Mouse (Mus musculus) heart, embryonic 11.5 days (tissue): ENCODE results near the gene Tm9sf1. TPM values are rescaled to one million over a fixed set of nuclear protein-coding genes. Genes with fewer than 3 reads are reported as not detected.

ENCODE experiments used
- ATAC-seq: fragments of 200-750 bp; cut with Nextera tagmentation; replicated peaks from 2 replicates; pipeline ENCODE4 v1.8.0; 2017; ENCODE audit warnings: moderate library complexity; ENCODE audit not compliant: insufficient number of reproducible peaks, low FRiP score, low TSS enrichment
- H3K27ac ChIP-seq: fragments of 300-500 bp; sonication (generic); 2 replicates; pipeline ENCODE4 v1.5.1; 2014; ENCODE audit warnings: mild to moderate bottlenecking, low read depth, low read length
- H3K27me3 ChIP-seq: fragments of 300-500 bp; sonication (generic); 2 replicates; pipeline ENCODE4 v1.6.1; 2014; ENCODE audit warnings: mild to moderate bottlenecking, low read length, mixed read lengths; ENCODE audit not compliant: control insufficient read depth, insufficient read depth
- H3K36me3 ChIP-seq: fragments of 300-500 bp; sonication (generic); 2 replicates; pipeline ENCODE4 v1.6.1; 2014; ENCODE audit warnings: mild to moderate bottlenecking, low read length, moderate library complexity, mixed read lengths; ENCODE audit not compliant: control insufficient read depth, insufficient read depth
- H3K4me1 ChIP-seq: fragments of 300-500 bp; sonication (generic); 2 replicates; pipeline ENCODE4 v1.6.1; 2014; ENCODE audit warnings: low read length; ENCODE audit not compliant: control insufficient read depth, insufficient read depth
- H3K4me2 ChIP-seq: fragments of 300-500 bp; sonication (generic); 2 replicates; pipeline ENCODE4 v1.6.1; 2014; ENCODE audit warnings: mild to moderate bottlenecking, moderate library complexity
- H3K4me3 ChIP-seq: fragments of 300-500 bp; sonication (generic); 2 replicates; pipeline ENCODE4 v1.5.1; 2014; ENCODE audit warnings: low read depth, low read length
- H3K9ac ChIP-seq: fragments of 300-500 bp; sonication (generic); 2 replicates; pipeline ENCODE4 v1.6.1; 2014; ENCODE audit warnings: mild to moderate bottlenecking, low read depth, low read length, moderate library complexity
- H3K9me3 ChIP-seq: fragments of 300-500 bp; sonication (generic); replicated peaks from 2 replicates; pipeline ENCODE4 v1.6.1; 2016; ENCODE audit warnings: low read length; ENCODE audit not compliant: control insufficient read depth
- WGBS: fragments of 180-500 bp; shearing (Covaris S2); extraction: QIAGEN DNeasy Blood & Tissue Kit; methylation state at CpG from one replicate; pipeline ENCODE4 v1.1.7; 2014; ENCODE audit not compliant: insufficient replicate concordance; 5-methylcytosine and 5-hydroxymethylcytosine counted together
- polyA plus RNA-seq: library from polyadenylated mRNA; unstranded; fragments of >200 nt; fragmentation: Nextera tagmentation; extraction: Ambion mirVana; gene quantifications from 2 replicates; pipeline ENCODE4 v1.2.1, GENCODE M21; 2014

Gene Tm9sf1
- polyA plus RNA-seq, 1 experiment from 2014 or later = 78.7 TPM

- Histone ChIP-seq H3K9me3 (no peaks in the 10 kb centered on the region), H3K9ac (peak overlapping the region; percentile 88), H3K27ac (peak overlapping the region; percentile 77), H3K27me3 (no peaks in the 10 kb centered on the region), H3K4me2 (peak overlapping the region; percentile 96), H3K4me1 (peaks cover 10% of the 10 kb centered on the region; the same call in 1 of the 2 replicates), H3K36me3 (peaks cover 8% of the 10 kb centered on the region), H3K4me3 (peak overlapping the region; percentile 89)
- 0% methylated on average over 12 of the region's 12 CpGs for WGBS
- ATAC-seq = peak; percentile 43; the same call in 1 of the 2 replicates
Observed at GRCm38 (mm10) chr14:55671486-55671832, 27.9 kb upstream of the Tm9sf1 start.

GRCm38 (mm10) chr14:55660636-55661035 lies 17.0 kb upstream of the Tm9sf1 start:
- H3K4me3 ChIP-seq = peak overlapping the region; percentile 79
- 65% methylated on average over 2 of the region's 2 CpGs for WGBS
- H3K36me3 ChIP-seq = peaks cover 17% of the 10 kb centered on the region
- no peak overlapping the region for H3K27ac ChIP-seq
- H3K27me3 ChIP-seq = no peaks in the 10 kb centered on the region
- H3K4me1 ChIP-seq = peaks cover 12% of the 10 kb centered on the region; the same call in 1 of the 2 replicates
- no peak overlapping the region for H3K9ac ChIP-seq
- no peak for ATAC-seq
- peak overlapping the region; percentile 72 for H3K4me2 ChIP-seq
- no peaks in the 10 kb centered on the region for H3K9me3 ChIP-seq

GRCm38 (mm10) chr14:55659960-55660573 lies 16.5 kb upstream of the Tm9sf1 start, which contains the start of gene Mdp1:
Gene Mdp1 (minus strand): TSS chr14:55660508.
- Histone ChIP-seq H3K4me3 (peak within 1 kb of the TSS; percentile 79), H3K27me3 (no peaks in the 10 kb centered on the region), H3K27ac (peak within 1 kb of the TSS; percentile 82), H3K4me2 (peak within 1 kb of the TSS; percentile 72), H3K9ac (peak within 1 kb of the TSS; percentile 92), H3K4me1 (peaks cover 12% of the 10 kb centered on the region; the same call in 1 of the 2 replicates), H3K36me3 (peaks cover 17% of the 10 kb centered on the region), H3K9me3 (no peaks in the 10 kb centered on the region)
- WGBS = under 1% methylated on average over 39 of the region's 39 CpGs
- peak; percentile 86 for ATAC-seq

- 86% methylated on average over 5 of the region's 5 CpGs for WGBS
- no peak overlapping the region for H3K27ac ChIP-seq
- H3K4me3 ChIP-seq = no peak overlapping the region
- no peaks in the 10 kb centered on the region for H3K9me3 ChIP-seq
- H3K27me3 ChIP-seq = no peaks in the 10 kb centered on the region
- no peak overlapping the region for H3K4me2 ChIP-seq
- no peak for ATAC-seq
- peaks cover 14% of the 10 kb centered on the region for H3K36me3 ChIP-seq
- no peak overlapping the region for H3K9ac ChIP-seq
- peaks cover 12% of the 10 kb centered on the region; the same call in 1 of the 2 replicates for H3K4me1 ChIP-seq
Observed at GRCm38 (mm10) chr14:55658011-55658410, 14.4 kb upstream of the Tm9sf1 start.

- no peak for ATAC-seq
- 51% methylated on average over 3 of the region's 3 CpGs for WGBS
- H3K4me3 ChIP-seq = no peak overlapping the region
- no peaks in the 10 kb centered on the region for H3K9me3 ChIP-seq
- H3K36me3 ChIP-seq = peaks cover 9% of the 10 kb centered on the region
- H3K27ac ChIP-seq = peak overlapping the region; percentile 87
- no peaks in the 10 kb centered on the region for H3K27me3 ChIP-seq
- H3K4me2 ChIP-seq = peak overlapping the region; percentile 35
- H3K4me1 ChIP-seq = peaks cover 12% of the 10 kb centered on the region; the same call in 1 of the 2 replicates
- 0 out of 2 replicates have a peak overlapping the region, but pooled peaks have one; percentile 24 for H3K9ac ChIP-seq
Observed at GRCm38 (mm10) chr14:55656935-55657334, 13.3 kb upstream of the Tm9sf1 start.

- Histone ChIP-seq H3K4me3 (no peak overlapping the region), H3K36me3 (peaks cover under 1% of the 10 kb centered on the region), H3K9ac (no peak overlapping the region), H3K4me1 (no peaks in the 10 kb centered on the region), H3K9me3 (no peaks in the 10 kb centered on the region), H3K4me2 (no peak overlapping the region), H3K27me3 (no peaks in the 10 kb centered on the region), H3K27ac (no peak overlapping the region)
- ATAC-seq = no peak
- WGBS = 80% methylated on average over 7 of the region's 7 CpGs
Observed at GRCm38 (mm10) chr14:55651528-55651927, 7.9 kb upstream of the Tm9sf1 start.

- Histone ChIP-seq H3K9ac (no peak within 1 kb of the TSS), H3K27ac (no peak within 1 kb of the TSS), H3K27me3 (no peaks in the 10 kb centered on the region), H3K4me3 (no peak within 1 kb of the TSS), H3K36me3 (peaks cover 5% of the 10 kb centered on the region), H3K4me2 (no peak within 1 kb of the TSS), H3K4me1 (peaks cover 6% of the 10 kb centered on the region), H3K9me3 (no peaks in the 10 kb centered on the region)
- WGBS = 91% methylated on average over 2 of the region's 2 CpGs
- ATAC-seq = no peak
Observed at GRCm38 (mm10) chr14:55649884-55650283, 6.3 kb upstream of the Tm9sf1 start, which contains the start of gene Tssk4. Gene Tssk4 (plus strand): TSS chr14:55650184.

- Histone ChIP-seq H3K9ac (peak overlapping the region; percentile 97), H3K4me1 (peaks cover 18% of the 10 kb centered on the region), H3K27ac (peak overlapping the region; percentile 95; the same call in 1 of the 2 replicates), H3K36me3 (peaks cover 12% of the 10 kb centered on the region), H3K9me3 (no peaks in the 10 kb centered on the region), H3K27me3 (no peaks in the 10 kb centered on the region), H3K4me2 (peak overlapping the region; percentile 91), H3K4me3 (peak overlapping the region; percentile 96)
- ATAC-seq = no peak
- 32% methylated on average over 17 of the region's 17 CpGs for WGBS
Observed at GRCm38 (mm10) chr14:55644261-55644888, 769 bp upstream of the Tm9sf1 start.
